Mouse (Mus musculus) ES-CJ7 (cell line): ENCODE data around the gene Enc1.
"Not testable (repeated sequence)": the region's sequence is repeated elsewhere in the genome, so short reads cannot be mapped to it uniquely, and the experiment has no call there.

Experiments used
- DNase-seq: peaks from one replicate; pipeline ENCODE4 v3.0.0; 2011; ENCODE audit warnings: low read depth, low spot score

The Enc1 gene

DNA sequence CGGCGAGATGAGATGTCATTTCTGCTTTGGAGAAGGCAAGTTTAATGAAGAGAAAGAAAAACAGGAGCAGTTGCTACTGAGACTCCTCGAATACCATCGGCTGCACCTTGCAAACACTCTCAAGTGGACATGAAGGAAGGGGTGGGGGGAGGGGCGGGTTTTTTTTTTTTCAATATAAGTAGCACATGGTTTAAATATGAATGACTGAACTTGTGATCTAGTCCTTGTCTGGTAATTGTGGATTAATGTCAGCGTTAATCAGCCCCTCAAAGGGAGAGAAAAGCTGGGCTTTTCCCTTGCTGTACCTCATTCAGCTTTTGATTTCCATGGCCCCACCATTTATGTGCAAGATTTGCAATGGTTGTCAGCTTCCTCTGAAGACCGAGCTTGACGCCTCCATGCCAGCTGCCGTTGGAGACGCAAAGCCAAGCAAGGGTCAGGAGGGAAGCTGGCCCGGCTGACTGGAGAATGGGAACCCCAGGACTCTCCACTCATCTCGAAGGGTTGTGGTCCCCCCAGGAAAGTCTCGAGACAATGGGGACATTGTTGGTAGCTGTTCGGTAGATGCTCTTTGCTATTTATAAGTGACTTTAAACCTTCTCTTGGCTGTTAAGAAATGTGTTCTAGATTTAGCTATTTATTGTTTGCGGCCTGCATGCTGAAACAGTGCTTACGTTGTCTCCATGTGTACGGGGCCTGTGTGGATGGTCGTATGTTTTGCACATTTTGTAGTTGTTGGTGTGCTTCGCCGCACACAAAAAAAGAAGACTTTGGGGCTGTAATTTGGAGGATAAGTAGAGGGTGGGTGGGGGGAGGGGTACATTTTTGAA is 9.9 kb downstream of the Enc1 start:
- DNase-seq: no peak

- no peak for DNase-seq
Measured at GRCm38 (mm10) chr13:97251736-97252135, 10.8 kb downstream of the Enc1 start.

DNA sequence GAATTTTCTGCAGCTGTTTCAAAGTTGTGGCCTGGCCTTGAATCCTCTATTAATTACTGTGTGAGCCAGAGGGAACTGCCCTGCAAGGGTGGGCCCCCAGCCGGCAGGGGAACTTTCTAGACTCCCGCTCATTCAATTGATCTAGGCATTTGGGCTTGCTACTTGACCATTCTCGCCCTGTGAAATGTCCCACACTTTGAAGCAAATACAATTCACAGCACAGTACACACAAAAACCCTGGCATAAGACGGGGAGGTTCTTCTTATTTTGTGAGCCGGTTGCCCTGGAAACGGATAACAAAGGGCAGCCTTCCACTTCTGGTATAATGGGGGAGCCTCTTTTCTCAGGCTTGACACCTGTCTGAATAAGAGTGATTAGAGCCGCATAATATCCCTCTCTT is 11.6 kb downstream of the Enc1 start:
- peak; percentile 39 for DNase-seq

DNA sequence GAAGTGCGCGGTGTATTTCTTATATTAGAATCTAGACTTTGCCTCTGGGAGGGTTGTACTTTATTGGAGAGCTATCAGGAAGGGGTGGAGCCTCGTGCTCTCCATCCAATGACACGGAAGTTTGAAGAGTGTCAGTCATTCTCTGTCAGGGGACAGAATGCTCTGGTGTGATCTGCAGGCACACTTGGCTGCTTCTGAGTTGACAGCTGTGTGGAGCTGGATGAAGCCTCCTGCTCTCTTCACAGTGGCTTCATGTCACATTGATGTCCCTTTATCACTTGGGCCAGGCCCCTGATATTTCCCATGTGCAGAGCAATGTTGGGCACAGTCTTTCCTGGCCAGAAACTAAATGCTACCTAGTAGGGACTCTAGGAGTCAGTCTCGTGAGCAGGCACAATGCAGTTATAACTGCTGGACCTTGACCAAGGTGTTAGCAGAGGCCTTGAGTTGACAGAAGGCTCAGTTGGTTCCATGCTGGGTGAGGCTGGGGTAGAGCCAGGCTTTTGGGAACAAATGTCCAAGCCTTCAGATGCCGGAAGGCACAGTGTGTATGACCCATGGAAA is 12.6 kb downstream of the Enc1 start:
- DNase-seq: no peak

DNA sequence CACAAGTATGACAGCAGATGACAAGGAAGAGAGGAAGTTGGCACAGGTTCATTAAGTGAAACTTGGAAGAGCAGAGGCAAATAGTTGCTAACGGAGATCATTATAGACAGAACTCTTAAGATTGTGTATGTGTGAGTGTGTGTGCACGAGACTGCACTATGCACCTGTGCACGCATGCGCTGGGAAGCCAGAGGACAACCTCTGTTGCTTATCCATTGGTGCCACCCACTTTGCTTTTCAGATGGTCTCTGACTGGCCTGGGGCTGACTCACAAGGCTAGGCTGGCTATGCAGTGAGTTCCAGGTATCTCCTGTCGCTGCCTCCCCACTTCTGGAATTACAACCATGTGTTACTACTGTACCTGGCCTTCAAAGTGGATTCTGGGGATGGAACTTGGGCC is 13.1 kb downstream of the Enc1 start:
- no peak for DNase-seq

DNA sequence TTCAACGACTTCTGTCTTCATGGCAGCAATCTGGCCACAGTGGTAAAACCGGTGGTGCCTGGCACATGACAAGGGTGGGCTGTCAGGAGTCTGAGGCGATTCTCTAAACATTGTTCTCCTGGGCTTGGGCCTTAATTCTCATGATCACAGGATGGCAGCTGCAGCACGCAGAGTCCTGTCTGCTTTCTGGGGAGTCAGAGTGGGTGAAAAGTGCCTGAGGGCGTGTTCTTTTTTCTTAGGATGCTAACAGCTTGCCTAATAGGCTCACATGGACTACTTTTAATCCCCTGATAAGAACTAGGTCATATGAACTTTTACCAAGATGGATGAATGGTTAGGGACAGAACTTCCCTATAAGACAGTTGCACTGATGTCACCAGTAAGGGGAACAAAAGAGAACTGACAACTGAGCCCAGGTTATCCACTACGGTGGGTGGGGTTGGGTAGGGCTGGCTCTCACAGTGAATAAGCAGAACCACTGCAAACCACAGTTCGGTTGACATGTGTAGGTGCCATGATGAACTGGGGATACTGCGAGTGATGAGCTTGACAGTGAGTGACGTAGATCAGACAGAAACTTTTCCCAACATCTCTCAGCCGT is 13.8 kb downstream of the Enc1 start:
- no peak for DNase-seq

- DNase-seq: no peak
Measured at GRCm38 (mm10) chr13:97255976-97256848, 15.3 kb downstream of the Enc1 start.

DNA sequence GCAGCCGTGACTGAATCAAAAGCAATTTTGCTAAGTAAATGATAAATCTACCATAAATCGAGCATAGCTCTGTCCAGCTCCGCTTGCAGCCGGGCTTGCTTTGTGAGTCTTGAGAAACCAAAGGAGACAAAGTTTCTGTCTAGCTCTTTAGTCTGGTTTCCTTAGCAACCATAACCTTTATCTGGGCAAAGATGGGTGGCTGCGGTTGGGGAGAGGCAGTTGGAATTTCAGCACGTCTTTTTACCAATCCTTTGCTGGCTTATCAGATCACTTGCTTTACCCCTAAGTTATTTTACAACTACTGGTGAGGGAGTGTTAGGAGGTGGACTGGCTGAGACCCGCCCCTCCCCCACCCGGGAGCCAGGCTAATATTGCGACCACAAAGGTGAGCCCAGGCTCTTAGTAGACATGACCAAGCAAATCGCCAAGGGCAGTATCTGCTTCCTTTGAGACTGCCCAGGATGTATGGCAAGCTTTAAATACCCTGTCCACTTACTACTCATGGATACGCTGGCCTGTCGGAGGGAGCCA is 16.0 kb downstream of the Enc1 start:
- DNase-seq: no peak

DNA sequence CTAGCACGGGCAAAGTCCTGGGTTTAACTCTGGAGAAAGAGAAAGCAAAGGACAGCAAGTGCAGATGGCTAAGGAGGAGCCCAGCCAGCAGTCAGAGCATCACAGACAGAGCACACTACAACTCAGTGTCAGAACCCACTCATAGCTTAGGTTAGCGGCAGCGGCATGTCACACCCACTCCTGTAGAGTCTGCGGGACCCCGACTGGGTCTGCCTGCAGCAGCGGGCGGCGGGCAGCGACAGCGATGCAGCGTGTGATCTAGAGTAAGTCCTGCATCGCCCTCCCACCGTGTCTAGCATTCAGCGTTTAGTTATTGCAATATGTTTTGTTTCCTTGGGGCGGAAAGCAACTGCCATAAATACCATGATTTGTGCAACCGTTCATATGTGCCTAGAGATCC is 18.4 kb downstream of the Enc1 start:
- no peak for DNase-seq

GRCm38 (mm10) chr13:97260456-97261180 is 19.7 kb downstream of the Enc1 start:
- DNase-seq: peak; percentile 90

GRCm38 (mm10) chr13:97261549-97261948 is 20.6 kb downstream of the Enc1 start:
- DNase-seq: peak; percentile 74

DNA sequence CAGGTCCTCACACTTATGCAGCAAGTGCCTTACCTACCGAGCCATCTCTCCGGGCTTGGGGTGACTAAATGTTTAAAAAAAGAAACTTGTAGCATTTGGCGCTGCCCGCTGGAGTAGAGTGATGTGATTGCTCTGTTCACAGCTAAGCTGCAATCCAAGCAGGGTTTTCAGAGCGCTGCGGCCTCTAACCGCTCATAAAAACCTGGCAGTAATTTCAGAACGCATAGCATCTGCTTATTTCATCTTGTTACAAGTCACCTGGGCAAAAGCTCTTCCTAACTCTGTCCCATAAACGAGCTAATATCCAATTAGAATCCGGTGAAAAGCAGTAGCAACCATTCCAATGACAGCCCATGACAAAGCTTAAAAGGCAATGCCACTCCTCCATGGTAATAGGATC is 21.8 kb downstream of the Enc1 start:
- no peak for DNase-seq

- not testable (repeated sequence) for DNase-seq
Measured at GRCm38 (mm10) chr13:97265534-97265933, 24.6 kb downstream of the Enc1 start.

DNA sequence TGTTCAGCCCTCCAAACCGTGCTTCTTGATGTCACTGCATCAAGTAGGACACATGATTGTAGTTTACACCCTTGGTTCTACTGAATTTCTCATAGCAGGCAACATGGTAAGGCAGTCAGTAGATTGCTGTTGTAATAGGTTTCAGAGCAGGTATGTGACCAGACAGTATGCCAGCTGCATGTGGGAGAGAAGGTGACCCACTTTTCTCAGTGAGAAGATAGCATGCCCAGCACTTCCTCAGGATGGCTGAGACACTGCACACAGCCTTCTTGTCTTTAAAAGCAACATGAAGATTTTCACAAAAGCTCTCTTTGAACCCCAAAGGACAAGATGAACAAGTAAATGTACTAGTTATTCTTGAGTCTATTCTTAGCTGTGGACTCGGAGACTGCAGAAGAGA is 29.8 kb downstream of the Enc1 start:
- DNase-seq: no peak

DNA sequence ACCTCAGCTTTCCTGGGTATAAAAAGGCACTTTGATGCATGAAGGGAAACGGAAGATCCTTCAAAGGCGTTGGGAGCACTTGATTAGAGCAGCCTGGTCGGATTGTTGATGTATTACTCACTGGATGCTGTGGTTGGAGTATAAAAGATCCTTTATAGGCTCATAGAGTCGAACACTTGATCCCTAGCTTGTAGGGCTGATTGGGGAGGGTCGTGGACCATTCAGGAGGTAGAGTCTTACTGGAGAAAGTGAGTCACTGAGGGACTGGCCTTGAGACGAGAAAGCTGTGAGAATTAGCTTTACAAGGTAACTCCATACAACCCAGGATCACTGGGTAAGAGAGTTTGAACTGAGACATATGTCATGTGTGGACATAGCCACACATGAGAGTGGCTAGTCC is 30.7 kb downstream of the Enc1 start:
- DNase-seq: no peak

DNA sequence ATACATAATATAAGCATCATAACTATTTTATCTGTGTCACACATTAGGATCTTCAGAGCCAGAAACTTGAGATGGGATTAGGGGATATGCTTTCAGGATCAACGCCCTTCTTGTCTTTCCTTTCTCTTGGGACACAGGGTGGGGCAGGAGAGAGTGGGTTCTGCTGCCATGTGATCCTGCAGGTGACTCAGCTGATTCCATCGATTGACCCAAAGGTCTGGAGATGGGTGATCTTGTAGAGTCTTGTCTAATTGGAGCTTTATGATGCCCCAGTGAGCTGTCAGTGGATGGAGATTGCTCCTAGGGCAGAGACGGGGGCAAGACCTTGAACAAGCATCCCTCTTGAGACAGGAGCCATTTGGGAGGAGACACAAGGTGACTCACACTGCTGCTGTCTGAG is 33.9 kb downstream of the Enc1 start:
- peak; percentile 46 for DNase-seq

DNA sequence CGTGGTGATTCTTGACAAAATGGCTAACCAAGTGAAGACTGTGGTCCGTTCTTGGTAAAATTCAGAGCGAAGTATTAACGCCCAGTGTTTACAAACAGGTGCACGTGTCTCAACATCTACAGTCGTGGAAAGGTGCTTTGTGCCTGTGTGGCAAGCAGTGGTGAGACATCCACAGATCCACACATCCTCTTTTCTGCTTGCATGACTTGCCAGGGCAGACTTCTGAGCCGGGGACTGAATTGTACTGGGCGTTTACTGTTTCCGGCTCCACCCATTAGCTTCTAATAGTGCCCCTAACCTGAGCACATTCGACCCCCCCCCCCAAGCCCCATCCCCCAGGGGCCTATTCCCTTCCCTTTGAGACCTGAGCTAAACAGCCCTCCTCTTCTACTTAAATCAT is 34.6 kb downstream of the Enc1 start:
- DNase-seq: no peak

- DNase-seq: peak; percentile 61
Measured at GRCm38 (mm10) chr13:97282051-97282910, 41.4 kb downstream of the Enc1 start.

DNA sequence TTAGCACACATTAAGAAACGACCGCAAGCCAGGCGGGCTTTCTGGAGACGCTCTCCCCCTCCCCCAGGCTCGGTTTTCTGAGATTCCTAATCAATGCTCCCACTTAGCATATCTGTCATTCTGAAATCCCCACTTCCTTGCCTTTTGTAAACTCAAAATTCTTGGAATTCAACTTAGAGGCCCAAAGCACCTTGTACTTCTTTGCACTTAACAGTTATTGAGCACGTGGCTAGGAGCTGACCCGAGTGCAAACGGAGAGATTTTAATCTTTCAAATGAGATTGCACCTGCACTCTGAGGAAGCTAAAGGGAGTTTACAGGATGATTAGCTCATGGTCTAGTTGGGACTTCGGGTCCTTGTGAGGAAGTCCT is 42.0 kb downstream of the Enc1 start:
- peak; percentile 97 for DNase-seq

- DNase-seq: no peak
Measured at GRCm38 (mm10) chr13:97287046-97287445, 46.1 kb downstream of the Enc1 start.
